Mouse (Mus musculus): ENCODE measurements around the gene Ppt1. TPM values are rescaled to one million over a fixed set of nuclear protein-coding genes. Genes with fewer than 3 reads are reported as not detected.

Ppt1 gene
- total RNA-seq, 2 experiments from 2014 or later = 41.5 to 44.5 TPM

GRCm38 (mm10) chr4:122902156-122902555, 66.1 kb downstream of the Ppt1 start:
- DNase-seq = peak in 1 of 2 experiments; percentile 30
- intact Hi-C loops (cut with DNase I) = loop anchor here (5.0 kb wide), 1 partner anchor 95 kb away; no protein-coding TSS in a partner anchor

GRCm38 (mm10) chr4:122903709-122904108, 67.7 kb downstream of the Ppt1 start:
- no peak for DNase-seq
- intact Hi-C loops (cut with DNase I) = loop anchor here (5.0 kb wide), 1 partner anchor 96 kb away; no protein-coding TSS in a partner anchor

GRCm38 (mm10) chr4:122905359-122905758, 69.3 kb downstream of the Ppt1 start:
- DNase-seq = no peak
- intact Hi-C loops (cut with DNase I) = no loop called here

Other genes starting within 250 kb of the Ppt1 start
- not detected for gene 9530002B09Rik, start 147.0 kb upstream of the Ppt1 start, total RNA-seq (2021)
- gene Cap1, start 49.8 kb downstream of the Ppt1 start, total RNA-seq (2021) = 10 to 100 TPM; 50.6 to 56.1 TPM
- under 1 TPM in 1 of 2 experiments, not detected in 1; 0.42 TPM for gene Mfsd2a, start 124.9 kb downstream of the Ppt1 start, total RNA-seq (2021)
- under 1 TPM; 0.14 to 0.31 TPM for gene Mycl, start 159.4 kb downstream of the Ppt1 start, total RNA-seq (2021)
- gene Trit1, start 180.4 kb downstream of the Ppt1 start, total RNA-seq (2021) = 1 to 10 TPM; 6.0 to 7.3 TPM

Measured in heart, postnatal 36 days (tissue).